Mouse (Mus musculus) hindbrain, postnatal 0 days (tissue): Measurements from ENCODE around the gene Pcdh7. TPM values are rescaled to one million over a fixed set of nuclear protein-coding genes. Genes with fewer than 3 reads are reported as not detected.

Source experiments
- ATAC-seq: fragments of 200-750 bp; cut with Nextera tagmentation; 2 replicates; pipeline ENCODE4 v1.8.0; 2017; ENCODE audit warnings: mild to moderate bottlenecking, moderate TSS enrichment, moderate library complexity
- DNase-seq: peaks from one replicate; pipeline ENCODE4 v3.0.0-alpha.2; 2015; ENCODE audit warnings: low spot score
- H3K27ac ChIP-seq: fragments of 300-500 bp; sonication (generic); 2 replicates; pipeline ENCODE4 v1.5.1; 2014; ENCODE audit warnings: mild to moderate bottlenecking
- H3K27me3 ChIP-seq: fragments of 300-500 bp; sonication (generic); 2 replicates; pipeline ENCODE4 v1.6.1; 2014; ENCODE audit warnings: low read length, mixed read lengths; ENCODE audit not compliant: insufficient read depth
- H3K36me3 ChIP-seq: fragments of 300-500 bp; sonication (generic); 2 replicates; pipeline ENCODE4 v1.6.1; 2014; ENCODE audit warnings: low read length, mixed read lengths; ENCODE audit not compliant: insufficient read depth
- H3K4me1 ChIP-seq: fragments of 300-500 bp; sonication (generic); 2 replicates; pipeline ENCODE4 v1.6.1; 2014; ENCODE audit warnings: antibody characterized with exemption, low read length, mixed read lengths; ENCODE audit not compliant: insufficient read depth
- H3K4me2 ChIP-seq: fragments of 300-500 bp; sonication (generic); 2 replicates; pipeline ENCODE4 v1.6.1; 2014; ENCODE audit warnings: low read depth, mild to moderate bottlenecking, low read length, moderate library complexity, mixed read lengths
- H3K4me3 ChIP-seq: fragments of 300-500 bp; sonication (generic); 2 replicates; pipeline ENCODE4 v1.5.1; 2014; ENCODE audit warnings: low read length
- H3K9ac ChIP-seq: fragments of 300-500 bp; sonication (generic); replicated peaks from 2 replicates; pipeline ENCODE4 v1.6.1; 2014; ENCODE audit warnings: mild to moderate bottlenecking, low read length, moderate library complexity, mixed read lengths
- H3K9me3 ChIP-seq: fragments of 300-500 bp; sonication (generic); 2 replicates; pipeline ENCODE4 v1.6.1; 2016; ENCODE audit warnings: low read length, mixed read lengths
- CTCF ChIP-seq: IDR thresholded peaks from 2 replicates; pipeline ENCODE4 v1.5.1; 2016; ENCODE audit warnings: antibody characterized with exemption, control low read depth, low read depth
- WGBS: fragments of 180-500 bp; shearing (Covaris S2); extraction: QIAGEN DNeasy Blood & Tissue Kit; methylation state at CpG from one replicate; pipeline ENCODE4 v1.1.7; 2014; 5-methylcytosine and 5-hydroxymethylcytosine counted together
- polyA plus RNA-seq: library from polyadenylated mRNA; unstranded; fragments of >200 nt; fragmentation: Nextera tagmentation; extraction: Ambion mirVana; gene quantifications from 2 replicates; pipeline ENCODE4 v1.2.1, GENCODE M21; 2015
- total RNA-seq: library from RNA; depleted of rRNA; stranded (reverse); fragments of >200 nt; gene quantifications from 2 replicates; pipeline ENCODE4 v1.2.3, GENCODE M21; 2014

Pcdh7 gene
- total and polyA plus RNA-seq, 2 experiments from 2014 or later, result 26.1 to 152 TPM

DNA sequence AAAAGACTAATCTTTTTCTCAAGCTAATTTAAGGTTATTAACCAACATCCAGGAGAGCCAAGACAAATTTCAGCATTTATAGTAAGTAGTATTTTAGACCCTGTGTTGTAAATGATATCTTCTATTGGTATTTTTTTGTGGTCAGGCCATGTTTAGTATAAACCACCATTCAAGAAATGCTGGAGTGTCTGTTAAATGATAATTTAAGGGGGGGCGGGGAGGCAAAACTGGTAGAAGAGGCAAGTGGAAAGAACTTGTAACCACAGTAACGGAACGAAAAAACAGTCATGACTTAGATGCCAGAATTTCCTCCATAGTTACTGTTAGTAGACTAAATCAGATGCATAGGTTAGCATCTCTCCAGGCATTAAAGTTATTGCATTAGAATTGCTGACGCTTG, 246.4 kb downstream of the Pcdh7 start:
- Histone ChIP-seq H3K36me3 (no peaks in the 10 kb centered on the region), H3K27ac (no peak overlapping the region), H3K9me3 (no peaks in the 10 kb centered on the region), H3K4me3 (no peak overlapping the region), H3K4me1 (no peaks in the 10 kb centered on the region), H3K9ac (no peak overlapping the region), H3K4me2 (no peak overlapping the region), H3K27me3 (no peaks in the 10 kb centered on the region)
- DNase-seq (no peak), ATAC-seq (no peak)
- WGBS, result 79% methylated on average over 4 of the region's 4 CpGs
- TF ChIP-seq CTCF, result no peak

DNA sequence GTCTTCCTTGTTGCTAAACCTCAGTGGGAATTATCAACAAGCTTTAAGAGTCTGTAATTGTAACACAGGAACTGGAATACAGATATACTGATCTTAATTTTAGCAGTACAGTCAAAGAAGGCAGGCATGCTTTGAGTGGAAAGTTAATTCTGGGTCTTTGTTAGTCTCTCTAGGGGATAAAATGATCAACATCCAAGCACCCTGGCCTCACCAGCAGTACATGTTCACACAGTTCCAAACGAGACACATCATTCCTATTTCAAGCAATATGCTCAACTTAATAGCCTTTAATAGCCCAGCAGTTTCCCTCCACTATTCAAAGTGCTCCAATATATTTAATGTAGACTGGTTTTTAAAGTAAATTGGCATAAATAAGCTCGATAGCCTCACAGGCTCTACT, 275.8 kb downstream of the Pcdh7 start:
- H3K4me3 ChIP-seq, result no peak overlapping the region
- no peak for TF ChIP-seq CTCF
- DNase-seq, result no peak
- no peaks in the 10 kb centered on the region for H3K27me3 ChIP-seq
- WGBS, result 82% methylated on average over 2 of the region's 2 CpGs
- H3K9me3 ChIP-seq, result no peaks in the 10 kb centered on the region
- no peak overlapping the region for H3K9ac ChIP-seq
- no peaks in the 10 kb centered on the region for H3K4me1 ChIP-seq
- ATAC-seq, result no peak
- H3K36me3 ChIP-seq, result no peaks in the 10 kb centered on the region
- no peak overlapping the region for H3K4me2 ChIP-seq
- no peak overlapping the region for H3K27ac ChIP-seq

DNA sequence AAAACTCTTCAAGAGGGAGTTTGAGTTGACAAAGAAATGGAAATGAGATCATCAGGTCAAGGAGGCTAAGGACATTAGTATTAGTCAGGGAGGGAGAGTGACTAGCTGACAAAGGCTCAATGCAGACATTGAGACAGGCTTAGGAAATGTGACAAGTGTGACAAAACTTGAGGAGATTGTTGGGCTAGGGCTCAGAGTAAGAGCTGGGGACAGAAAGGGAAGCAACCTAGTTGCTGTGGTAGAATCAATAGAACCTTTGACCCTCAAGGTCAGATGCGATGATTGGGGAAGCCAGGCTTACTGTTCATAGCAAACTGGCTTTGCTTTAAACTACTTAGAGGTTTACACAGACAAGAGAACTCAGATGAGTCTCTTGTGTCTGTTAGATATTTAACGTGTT, 303.6 kb downstream of the Pcdh7 start:
- H3K27me3 ChIP-seq, result no peaks in the 10 kb centered on the region
- no peak for TF ChIP-seq CTCF
- H3K4me3 ChIP-seq, result no peak overlapping the region
- ATAC-seq, result no peak
- no peaks in the 10 kb centered on the region for H3K9me3 ChIP-seq
- DNase-seq, result no peak
- no peak overlapping the region for H3K4me2 ChIP-seq
- WGBS, result 62% methylated on average over 2 of the region's 2 CpGs
- no peak overlapping the region for H3K27ac ChIP-seq
- no peaks in the 10 kb centered on the region for H3K36me3 ChIP-seq
- H3K9ac ChIP-seq, result no peak overlapping the region
- no peaks in the 10 kb centered on the region for H3K4me1 ChIP-seq

DNA sequence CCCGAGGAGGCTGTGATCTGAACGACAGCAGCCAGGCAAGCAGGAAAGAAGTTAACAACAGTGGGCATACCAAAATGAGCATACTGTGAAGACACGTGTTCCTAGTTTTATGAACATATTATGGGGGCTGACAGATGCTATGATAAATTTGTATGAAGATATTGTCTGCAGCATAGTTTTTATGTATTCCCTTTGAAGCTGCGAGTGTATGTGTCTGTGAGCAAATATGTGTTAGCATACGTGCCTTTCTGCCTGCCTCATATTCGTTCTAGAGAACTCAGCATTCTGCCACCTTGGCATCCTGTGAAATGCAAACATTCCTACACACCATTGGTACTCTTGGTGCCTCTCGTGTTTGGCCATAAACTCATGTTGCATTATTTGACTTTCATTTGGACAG, 307.4 kb downstream of the Pcdh7 start:
- no peak for ATAC-seq
- Histone ChIP-seq H3K4me3 (no peak overlapping the region), H3K4me1 (no peaks in the 10 kb centered on the region), H3K4me2 (no peak overlapping the region), H3K27ac (no peak overlapping the region), H3K27me3 (no peaks in the 10 kb centered on the region), H3K36me3 (no peaks in the 10 kb centered on the region), H3K9me3 (no peaks in the 10 kb centered on the region), H3K9ac (no peak overlapping the region)
- DNase-seq, result no peak
- WGBS, result 73% methylated on average over 7 of the region's 7 CpGs
- no peak for TF ChIP-seq CTCF

DNA sequence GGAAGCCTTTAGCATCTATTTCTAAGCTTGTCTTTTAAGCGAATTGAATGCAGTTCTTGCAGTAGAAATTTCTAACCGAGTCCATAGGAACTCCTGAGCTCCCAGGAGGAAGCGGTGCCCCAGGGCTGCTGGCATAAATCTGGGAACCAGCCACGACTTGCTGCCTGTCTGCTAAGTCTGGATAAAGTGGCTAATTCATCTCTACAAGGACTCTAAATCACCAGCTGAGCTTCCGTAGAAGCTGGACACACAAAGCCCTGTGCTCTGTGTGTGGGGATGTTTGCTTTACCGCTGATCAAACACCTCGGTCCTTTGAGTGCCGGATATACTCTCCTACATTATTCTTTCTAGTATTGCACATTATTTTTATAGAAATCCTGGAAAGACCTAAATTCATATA, 308.0 kb downstream of the Pcdh7 start:
- no peaks in the 10 kb centered on the region for H3K4me1 ChIP-seq
- 42% methylated on average over 8 of the region's 8 CpGs for WGBS
- ATAC-seq (0 out of 2 replicates have a peak, but pooled peaks have one; percentile 29), DNase-seq (peak; percentile 55)
- no peak for TF ChIP-seq CTCF
- H3K4me3 ChIP-seq, result no peak overlapping the region
- no peaks in the 10 kb centered on the region for H3K36me3 ChIP-seq
- H3K9me3 ChIP-seq, result no peaks in the 10 kb centered on the region
- no peak overlapping the region for H3K4me2 ChIP-seq
- no peak overlapping the region for H3K27ac ChIP-seq
- H3K9ac ChIP-seq, result no peak overlapping the region
- no peaks in the 10 kb centered on the region for H3K27me3 ChIP-seq

DNA sequence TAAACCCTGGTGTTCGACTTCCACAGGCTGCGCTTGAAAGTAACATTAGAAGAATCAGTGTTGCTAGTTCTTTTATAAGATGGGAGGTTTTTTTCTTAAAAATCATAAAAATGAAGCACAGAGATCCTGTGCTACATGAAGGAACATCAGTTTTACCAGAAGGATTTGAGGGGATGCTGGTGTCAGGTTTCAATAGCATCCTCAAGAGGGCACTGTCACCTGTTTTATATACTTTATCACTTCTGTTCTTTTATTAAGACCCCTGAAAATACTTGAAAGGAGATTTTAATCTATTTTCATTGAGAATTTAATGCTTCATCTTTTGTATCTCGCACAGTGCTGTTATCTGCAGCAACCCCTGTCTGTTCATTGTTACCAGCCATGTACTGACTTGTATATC, 322.1 kb downstream of the Pcdh7 start:
- Histone ChIP-seq H3K27me3 (no peaks in the 10 kb centered on the region), H3K36me3 (no peaks in the 10 kb centered on the region), H3K9me3 (no peaks in the 10 kb centered on the region), H3K27ac (no peak overlapping the region), H3K9ac (no peak overlapping the region), H3K4me3 (no peak overlapping the region), H3K4me1 (no peaks in the 10 kb centered on the region), H3K4me2 (no peak overlapping the region)
- ATAC-seq, result 0 out of 2 replicates have a peak, but pooled peaks have one; percentile 40
- peak; percentile 62 for DNase-seq
- peak; percentile 53 for TF ChIP-seq CTCF
- WGBS, result 62% methylated on average over 3 of the region's 3 CpGs

DNA sequence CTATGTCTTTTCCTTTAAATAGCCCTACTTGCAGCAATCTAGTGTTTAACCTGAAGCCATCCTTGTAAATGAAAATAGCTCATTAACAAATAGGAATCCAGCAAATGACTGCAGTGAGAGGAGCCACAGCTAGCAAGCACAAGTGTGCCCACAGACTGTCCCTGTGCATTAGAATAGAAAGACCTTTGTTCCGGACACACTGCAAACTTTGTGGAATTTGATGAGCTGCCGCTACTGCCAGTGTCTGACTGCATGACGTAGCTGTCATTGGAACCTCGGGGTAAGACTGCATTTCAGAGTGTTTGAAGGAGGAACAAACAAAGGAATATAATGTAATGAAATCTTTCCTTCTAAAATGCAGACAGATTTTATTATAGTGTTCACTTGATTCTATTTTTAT, 326.4 kb downstream of the Pcdh7 start:
- Histone ChIP-seq H3K27me3 (no peaks in the 10 kb centered on the region), H3K4me1 (no peaks in the 10 kb centered on the region), H3K9me3 (no peaks in the 10 kb centered on the region), H3K27ac (no peak overlapping the region), H3K4me3 (no peak overlapping the region), H3K36me3 (no peaks in the 10 kb centered on the region), H3K9ac (no peak overlapping the region), H3K4me2 (peak overlapping the region; percentile 25; the same call in 1 of the 2 replicates)
- TF ChIP-seq CTCF, result no peak
- DNase-seq (peak; percentile 11), ATAC-seq (0 out of 2 replicates have a peak, but pooled peaks have one; percentile 51)
- 24% methylated on average over 4 of the region's 4 CpGs for WGBS
